Mouse (Mus musculus): ENCODE results near the gene Tekt1.

Tekt1 gene

DNA sequence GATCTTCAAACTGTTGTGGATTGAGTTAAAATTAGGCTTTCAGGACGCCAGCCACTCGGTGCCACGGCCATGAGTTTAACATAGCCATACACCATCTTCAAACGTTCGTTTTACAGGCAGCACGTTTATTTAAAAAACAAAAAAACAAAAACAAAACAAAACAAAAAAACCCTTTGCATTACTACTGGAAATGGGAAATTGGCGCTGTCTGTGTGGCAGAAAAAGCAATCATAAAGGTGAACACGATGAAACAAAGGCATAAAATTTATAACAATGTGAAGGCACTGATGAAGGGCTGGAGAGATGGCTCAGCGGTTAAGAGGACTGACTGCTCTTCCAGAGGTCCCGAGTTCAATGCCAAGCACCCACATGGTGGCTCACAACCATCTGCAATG lies at the start of gene Tekt1:
Gene Tekt1 (minus strand): TSS at position 96 of the 395 bp plus-strand sequence.
- no peak for DNase-seq (ENCODE audit: low spot score in 2 of 2)

DNA sequence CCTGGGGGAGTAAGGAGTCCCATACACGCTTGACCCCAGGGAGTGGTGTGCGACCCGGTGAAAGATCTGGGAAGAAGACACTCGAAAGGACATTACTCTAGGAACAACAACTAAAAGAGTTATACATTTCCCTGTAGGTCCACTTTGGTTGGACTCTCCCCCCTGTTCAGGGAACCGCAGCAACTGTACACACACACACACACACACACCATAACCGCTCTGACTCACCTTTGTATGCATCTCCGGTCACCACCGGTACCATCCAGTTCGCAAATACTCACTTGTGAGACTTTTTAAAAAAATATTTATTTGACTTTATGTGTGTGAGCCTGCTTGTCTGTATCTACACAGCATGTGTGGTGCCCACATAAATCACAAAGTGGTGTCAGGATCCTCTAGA lies 49.7 kb upstream of the Tekt1 start:
- DNase-seq (ENCODE audit: low spot score in 2 of 2), result no peak

DNA sequence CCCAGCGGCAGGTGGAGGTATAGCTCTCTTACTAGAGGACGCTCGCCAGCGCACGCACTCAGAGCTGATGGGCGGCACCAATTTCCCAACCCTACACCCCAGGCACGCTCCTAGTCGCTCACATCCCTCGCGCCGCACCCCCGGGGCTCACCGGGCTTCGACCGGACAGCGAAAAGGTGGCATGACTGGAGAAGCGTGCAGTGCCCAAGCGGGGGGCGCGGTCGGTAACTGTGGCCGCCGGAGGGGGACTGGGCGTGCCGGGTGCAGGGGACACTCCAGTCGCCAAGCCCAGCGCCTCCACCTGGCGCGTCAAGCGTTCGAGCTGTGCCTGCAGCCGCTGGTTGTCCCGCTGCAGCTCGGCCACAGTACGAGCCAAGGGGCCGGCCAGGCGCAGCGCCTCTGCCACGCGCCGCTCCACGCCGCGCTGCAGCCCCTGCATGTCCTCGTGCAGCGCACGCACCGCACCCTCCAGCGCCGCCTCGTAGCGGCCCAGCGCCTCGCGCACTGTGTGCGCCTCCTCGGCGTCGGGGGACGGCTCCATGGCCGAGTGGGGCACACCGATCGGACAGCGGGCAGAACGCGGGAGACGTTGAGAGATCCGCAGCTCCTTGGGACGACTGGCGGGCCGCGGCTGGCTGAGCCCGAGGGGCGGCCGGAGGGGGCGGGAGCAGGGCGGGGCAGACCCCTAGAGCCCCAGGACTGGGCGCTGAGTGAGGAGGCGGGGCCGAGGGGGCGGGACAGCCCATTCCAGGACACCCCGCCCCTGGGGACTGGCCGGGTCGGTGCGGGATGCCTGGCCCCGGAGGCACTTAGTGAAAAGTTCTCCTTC lies 49.1 kb upstream of the Tekt1 start, which contains the start of gene Smtnl2:
Gene Smtnl2 (minus strand): TSS at position 621 of the 829 bp plus-strand sequence.
- peak in 1 of 2 experiments; percentile 48 for DNase-seq (ENCODE audit: low spot score in 2 of 2)

DNA sequence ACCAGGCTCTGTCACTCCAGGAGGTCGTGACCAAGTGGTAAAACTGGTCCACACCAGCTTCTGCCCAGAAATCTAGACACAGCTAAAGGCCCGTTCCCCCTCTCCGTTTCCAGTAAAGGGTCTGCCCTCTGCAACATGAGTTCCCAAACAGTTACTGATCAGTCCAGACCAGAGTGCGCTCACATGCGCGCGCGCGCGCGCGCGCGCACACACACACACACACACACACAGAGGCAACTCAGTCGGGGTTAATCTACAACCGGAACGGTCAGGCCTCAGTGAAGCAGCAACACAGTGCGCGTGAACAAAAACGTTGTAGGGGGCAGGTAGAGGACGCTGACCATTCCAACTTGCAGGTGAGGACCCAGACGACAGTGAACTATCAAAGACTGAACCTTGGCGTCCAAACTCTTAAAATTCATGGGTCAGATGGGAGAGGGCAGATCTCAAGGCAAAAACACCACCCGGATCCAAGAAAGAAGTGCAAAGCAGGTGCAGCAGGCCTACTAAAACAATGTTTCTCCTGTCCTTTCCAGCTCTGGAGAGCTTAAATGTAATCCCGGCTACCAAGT lies 48.4 kb upstream of the Tekt1 start:
- no peak for DNase-seq (ENCODE audit: low spot score in 2 of 2)

DNA sequence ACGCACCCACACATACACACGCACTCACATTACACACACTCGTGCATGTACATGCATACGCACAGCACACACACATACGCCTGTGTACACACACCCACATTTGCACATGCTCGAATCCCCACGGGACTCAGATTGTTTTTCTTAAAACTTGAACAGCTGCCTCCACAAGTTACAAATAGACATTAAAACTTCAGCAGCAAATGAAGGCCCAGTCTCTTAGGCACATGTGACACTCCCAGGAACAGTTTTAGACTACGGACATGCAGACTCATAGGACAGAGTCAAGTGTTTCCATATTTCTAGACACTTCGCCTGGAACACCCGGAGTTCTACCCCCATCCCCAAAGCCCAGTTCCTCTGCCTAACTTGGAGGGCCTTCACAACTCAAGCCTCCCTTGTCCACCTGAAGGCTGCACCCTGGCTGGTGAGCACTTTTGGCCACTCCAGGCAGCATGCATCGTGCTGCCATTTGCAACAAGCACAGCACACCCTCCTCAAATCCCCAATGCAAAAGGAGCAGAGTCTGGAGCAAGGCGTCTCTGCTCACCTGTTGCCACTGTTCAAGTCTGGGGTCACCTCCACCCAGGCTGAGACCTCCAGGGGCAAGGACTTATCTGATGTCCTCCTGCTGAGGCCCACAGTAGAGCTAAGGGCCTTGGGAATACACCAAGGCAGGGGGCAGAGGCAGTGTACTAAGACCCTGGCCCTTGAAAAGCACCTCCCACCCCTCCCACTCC lies 47.6 kb upstream of the Tekt1 start:
- DNase-seq (ENCODE audit: low spot score in 2 of 2), result no peak

DNA sequence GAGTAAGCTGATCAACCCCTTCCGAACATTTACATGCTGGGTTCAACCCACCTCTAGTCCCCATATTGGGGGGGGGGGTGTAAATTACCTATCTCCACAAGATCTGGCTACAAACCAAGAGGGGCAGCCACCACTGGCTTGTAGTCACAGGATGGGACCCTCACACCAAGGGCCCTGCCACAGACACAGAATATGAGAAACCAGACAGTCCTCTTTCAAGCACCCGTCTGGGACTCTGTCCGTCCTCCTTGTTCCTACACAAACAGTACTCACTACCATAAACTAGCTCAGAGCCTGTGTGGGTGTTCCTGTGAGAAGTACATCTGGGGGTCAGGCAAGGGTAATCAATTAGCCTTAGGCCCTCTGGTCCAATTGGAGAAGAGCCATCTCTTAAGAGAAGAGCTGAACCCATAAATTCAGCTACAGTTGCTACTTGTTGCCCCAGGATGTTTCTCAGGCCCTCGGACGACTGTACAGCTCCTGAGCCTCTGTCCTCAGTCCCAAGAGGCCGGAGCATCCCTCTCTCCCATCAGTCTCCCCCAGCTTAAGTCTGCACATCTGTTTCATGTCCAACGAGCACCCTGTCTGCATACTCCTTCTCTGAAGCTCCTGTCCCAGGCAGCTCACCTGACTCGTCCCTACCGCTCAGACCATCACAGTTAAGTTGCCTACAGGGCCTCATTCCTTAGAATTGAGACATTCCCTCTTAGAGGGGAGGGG lies 46.4 kb upstream of the Tekt1 start:
- DNase-seq (ENCODE audit: low spot score in 2 of 2), result no peak

DNA sequence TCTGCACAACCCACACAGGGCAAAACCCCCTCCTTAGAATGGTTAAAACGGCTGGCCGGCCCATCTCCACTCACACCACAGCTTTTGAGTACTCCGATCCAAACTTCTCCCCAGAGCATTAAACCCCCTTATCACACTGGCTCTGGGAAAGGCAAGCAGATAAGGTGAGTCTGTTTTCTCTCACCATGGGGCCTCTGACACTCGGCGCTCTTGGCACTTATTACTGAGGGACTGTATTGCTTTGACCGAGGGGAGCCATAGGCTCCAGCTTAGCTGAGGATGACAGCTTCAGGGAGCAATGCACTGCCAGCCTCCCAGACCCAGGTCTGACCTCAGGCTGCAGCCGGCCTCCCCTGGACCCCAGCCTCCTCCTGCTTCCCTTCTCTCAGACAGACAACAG lies 45.3 kb upstream of the Tekt1 start:
- DNase-seq (ENCODE audit: low spot score in 2 of 2), result no peak

DNA sequence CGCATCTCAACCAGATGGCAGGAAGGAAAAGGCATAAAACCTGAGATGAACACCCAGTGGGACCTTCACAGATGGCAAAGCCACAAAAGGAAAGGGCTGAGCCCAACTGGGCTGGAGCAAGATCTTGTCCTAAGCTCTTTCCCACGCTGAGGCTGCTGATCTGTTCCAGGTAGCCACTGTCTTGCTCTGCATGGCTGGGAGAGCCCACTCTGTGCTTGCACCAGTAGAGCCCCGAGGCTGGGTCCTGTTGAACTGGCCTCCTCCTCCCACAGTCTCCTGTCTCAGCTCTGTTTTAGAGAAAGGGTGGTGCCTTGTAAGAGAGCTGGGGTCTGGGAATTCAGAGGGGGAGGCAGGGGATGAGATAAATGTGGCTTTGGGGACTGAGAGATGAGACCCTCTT lies 44.8 kb upstream of the Tekt1 start:
- no peak for DNase-seq (ENCODE audit: low spot score in 2 of 2)

DNA sequence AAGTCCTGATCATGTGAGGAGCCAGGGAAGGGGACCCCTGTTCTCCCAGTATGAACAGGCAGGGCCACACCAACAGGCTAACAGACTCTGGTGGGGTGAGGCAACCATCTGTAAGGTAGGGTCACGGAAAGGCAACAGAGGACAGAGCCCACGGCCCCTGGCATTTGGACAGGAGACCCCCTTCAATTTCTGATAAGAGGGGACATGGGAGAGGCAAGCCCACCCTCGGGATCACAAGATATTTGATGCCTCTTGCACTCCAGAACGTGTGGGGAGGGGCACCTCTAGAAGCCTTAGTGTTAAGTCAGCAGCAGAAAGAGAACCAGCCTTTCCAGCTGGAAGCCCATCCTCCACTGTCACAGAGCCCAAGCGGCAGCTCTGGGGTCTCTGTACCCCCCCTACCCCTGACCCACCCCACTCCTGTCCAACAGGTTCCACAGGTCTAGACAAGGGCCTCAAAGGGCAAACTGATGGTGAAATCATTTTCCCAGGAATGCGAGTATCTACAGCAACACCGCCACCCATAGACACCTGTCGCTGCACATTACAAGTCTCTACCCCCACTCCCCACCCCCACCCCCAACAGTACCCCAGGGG lies 43.9 kb upstream of the Tekt1 start:
- no peak for DNase-seq (ENCODE audit: low spot score in 2 of 2)

DNA sequence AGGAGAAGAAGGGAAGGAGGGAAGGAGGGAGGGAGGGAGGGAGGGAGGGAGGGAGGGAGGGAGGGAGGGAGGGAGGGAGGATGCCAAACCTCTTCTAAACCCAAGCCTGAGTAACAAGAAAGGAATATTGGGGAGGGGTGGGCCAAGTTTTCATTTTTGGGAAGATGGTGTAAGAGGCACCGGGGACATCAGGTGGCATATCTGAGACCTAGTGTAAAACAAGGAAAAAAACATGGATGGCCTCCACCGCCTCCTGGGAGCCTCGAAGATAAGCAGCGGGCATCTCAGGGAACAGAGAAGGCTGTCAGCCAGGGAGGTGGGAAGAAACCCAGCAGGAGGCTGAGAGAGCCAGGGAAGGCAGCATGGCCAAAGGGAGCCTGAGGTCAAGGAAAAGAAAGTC lies 43.3 kb upstream of the Tekt1 start:
- no peak for DNase-seq (ENCODE audit: low spot score in 2 of 2)

DNA sequence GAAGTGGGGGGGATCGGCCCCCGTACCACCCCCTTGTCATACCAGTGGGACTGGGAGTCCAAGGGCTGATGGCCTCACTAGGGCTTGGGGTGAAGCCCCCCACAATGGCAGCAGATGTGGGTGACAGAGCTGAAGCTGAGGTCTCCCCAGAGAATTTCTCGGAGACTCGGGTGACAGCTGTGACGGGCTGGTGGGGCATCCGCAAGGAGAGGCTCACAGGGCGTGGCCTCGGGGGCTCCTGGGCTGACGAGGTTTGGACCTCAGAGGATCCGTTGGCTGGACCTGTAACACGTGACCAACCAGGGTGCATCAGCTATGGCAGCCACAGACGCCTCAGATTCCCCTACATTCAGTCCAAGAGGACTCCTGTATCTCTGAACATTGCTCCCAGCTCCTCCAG lies 40.7 kb upstream of the Tekt1 start:
- no peak for DNase-seq (ENCODE audit: low spot score in 2 of 2)

DNA sequence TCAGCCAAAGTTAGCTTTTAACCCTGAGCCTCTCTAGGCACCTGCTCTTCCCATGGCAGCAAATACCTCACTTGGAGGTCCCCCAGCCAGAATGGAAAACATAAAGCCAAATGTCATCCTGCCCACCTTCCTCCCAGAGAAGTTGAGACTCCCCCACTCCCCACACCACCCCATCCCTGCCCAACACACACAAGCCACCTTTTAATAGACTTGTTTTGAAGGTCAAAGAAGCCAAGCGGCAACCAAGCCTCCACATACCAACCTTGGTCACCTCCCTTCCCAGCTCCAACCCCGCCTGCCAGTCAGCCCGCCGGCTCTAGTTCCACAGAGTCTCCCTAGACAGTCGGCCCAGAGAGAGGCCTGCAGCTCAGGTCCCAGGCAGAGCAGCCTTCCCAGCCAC lies 39.8 kb upstream of the Tekt1 start:
- DNase-seq (ENCODE audit: low spot score in 2 of 2), result no peak

DNA sequence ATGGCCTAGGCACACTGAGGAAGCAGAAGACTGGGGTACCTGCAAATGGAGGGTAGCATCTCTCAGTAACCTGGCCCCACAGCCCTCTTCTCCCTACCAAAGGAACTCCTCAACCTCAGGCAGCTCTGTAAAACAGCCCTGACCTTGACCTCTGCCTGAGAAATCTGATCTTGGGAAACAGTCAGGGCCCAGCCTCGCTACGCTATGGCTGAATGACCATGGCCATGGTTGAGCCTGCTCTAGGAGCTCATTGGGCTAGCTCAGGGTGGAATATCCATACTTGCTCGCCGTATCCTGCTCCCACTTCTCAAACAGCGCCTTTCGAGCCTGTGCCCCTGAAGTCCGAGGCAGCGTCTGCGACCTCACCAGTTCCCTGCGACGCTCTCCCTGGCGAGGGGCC lies 38.8 kb upstream of the Tekt1 start:
- DNase-seq (ENCODE audit: low spot score in 2 of 2), result no peak

DNA sequence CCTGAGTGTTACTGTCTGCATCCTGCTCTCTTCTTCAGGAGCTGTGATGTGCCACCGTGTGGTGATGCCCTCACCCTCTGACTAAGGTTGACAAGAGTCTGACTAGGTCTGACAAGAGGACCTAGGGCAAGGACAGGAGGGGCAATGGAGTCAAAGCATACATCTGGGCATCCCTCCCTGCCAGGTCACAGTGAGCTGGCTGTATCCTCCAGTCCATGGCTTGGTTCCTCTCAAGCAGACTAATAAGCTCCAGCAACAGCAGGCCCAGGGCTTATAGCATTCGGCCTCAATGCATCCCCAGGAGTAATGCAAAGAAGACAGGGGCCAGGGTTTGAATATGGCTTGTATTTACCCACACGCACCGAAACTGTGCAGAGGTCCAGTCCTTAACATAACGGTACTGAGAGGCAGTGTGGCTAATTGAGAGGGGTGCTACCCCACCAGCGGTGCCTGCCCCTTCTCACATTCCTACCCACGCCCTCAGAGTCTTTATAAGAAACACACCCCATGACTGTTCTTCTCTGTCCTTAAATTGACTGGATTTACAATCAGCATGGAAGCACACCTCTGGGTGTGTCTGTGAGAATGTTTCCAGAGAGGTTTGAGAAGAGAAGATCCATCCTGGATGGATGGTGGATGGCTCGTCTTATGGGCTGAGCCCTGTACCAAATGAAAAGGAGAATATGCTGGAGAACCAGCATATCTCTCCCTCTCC lies 35.7 kb upstream of the Tekt1 start:
- no peak for DNase-seq (ENCODE audit: low spot score in 2 of 2)

DNA sequence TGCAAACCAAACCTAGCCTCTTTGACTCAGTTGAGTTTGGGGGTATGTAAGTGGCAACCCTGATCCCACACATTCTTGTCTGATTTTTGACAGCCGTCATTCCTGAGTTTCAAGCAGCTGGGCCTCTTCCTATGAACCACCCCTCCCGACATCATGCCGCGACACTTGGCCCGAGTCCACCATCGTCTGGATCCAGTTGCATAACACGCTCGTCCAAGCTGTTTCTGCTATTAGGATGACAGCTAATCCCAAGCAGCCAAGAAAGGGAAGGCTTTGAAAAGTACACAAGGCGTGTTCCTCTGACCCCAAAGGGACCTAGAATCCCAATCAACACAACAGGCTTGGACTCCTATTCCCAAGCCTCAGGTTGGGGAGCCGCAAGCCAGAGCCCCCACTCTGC lies 34.8 kb upstream of the Tekt1 start:
- DNase-seq (ENCODE audit: low spot score in 2 of 2), result peak in 1 of 2 experiments; percentile 58

DNA sequence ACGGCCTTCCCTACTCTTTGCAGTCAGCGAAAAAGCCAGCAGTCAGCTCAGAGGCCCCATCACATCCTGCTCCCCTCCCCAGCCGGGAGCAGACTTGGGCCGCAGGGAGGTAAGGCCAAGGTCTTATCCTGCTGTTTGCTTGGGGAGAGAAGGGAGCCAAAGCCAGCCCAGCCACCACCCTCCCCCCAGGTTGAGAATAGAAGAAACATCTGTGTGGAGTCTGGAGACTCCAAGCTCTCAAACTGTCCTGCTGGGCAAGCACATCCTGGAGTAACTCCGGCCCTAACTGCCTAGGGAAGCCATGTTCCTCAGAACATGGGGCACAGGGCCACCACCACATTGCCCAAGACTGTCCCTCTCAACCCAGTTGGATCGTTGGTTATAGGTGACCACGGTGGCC lies 34.4 kb upstream of the Tekt1 start:
- no peak for DNase-seq (ENCODE audit: low spot score in 2 of 2)

DNA sequence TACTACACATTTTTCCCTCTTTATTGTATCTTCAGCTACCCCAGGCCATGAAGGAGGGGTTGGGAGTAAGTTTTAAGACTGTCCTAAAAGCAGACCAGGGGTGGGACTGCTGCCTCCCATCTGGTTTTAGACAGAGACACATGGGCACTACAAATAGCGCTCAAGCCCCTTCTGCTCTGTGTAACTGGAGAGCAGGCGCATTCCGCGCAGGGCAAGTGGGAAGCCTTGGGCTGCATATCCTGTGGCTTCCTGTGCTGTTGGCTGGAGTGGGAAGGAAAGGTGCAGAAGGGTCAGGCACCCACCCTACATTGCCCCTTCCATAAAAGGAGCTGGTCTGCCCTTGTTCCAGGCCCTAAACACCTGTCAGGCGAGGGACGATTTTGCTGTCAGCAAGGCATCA lies 33.4 kb upstream of the Tekt1 start:
- DNase-seq (ENCODE audit: low spot score in 2 of 2), result no peak

DNA sequence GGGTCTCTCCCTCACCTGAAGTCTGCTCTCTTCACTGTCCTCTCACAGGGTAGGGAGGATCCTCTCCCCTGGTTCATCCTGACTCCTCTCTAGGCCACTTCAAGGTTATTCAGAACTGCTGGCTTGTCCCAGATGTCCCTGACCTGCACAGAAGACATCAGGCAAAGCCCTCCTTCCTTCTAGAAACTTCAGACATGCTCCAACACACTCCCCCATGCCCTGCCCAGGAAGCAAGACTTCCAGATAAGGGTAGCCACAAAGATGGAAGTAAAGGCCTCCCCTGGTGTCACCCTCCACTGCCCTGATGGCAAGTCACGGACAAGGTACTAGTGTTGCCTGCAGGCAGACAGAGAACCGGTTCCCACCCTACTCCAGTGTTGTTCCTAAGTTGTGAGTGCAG lies 32.5 kb upstream of the Tekt1 start:
- DNase-seq (ENCODE audit: low spot score in 2 of 2), result no peak

DNA sequence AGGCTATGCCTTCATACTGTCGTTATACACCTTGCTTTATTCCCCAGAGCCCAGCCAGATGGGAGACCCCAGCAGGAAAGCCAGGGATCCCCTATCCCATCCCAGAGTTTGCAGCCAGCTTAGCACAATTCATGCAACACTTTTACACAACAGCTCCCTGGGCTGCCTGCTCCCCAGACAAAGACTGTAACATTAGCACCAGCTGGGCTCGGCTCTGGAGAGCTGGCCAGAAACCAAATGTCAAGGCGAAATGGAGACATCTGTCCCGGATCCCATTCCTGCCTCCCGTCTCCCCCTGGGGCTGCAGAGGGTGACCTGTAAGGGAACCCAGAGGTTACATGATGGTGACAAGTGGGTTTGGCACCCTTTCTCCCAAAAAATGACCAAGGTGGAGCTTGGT lies 31.4 kb upstream of the Tekt1 start:
- no peak for DNase-seq (ENCODE audit: low spot score in 2 of 2)

DNA sequence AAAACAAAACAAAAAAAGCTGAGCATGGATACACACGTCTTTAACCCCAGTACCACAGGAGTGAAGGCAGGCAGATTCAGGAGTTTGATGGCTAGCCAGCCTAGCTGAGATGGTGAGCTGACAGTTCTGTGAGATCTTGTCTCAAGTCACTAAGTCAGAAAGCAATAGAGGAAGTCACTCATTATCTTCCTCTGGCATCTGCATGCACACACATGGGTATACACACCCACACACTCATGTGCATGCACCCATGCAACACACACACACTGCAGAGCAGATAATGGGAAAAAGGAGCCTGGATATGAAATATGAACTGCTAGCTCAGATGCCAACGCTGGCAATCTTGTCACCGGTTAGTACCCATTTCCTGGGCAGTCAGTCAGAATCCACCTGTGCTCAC lies 31.0 kb upstream of the Tekt1 start:
- no peak for DNase-seq (ENCODE audit: low spot score in 2 of 2)

DNA sequence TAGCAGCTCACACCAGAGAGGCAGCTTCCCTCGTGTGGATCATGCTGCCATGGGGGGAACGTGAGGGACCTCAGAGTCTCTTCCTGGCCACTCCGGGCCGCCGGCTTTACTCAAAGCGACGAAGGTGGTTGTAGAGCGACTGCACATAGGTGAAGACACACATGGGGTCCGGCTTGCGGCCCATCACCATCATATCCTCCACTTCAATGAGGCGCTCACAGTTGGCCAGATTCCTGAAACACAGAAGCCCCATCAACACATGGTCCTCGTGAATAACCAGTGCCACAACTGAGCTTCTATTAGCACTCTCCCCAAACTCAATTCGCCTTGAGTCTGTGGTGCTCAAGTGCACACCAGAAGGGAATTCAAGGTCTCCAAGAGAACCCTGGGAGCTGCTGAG lies 28.9 kb upstream of the Tekt1 start:
- DNase-seq (ENCODE audit: low spot score in 2 of 2), result no peak

All from cerebellum, postnatal 4 days (tissue).